Mouse (Mus musculus) heart, postnatal 0 days (tissue): ENCODE results near the gene Gm11037. TPM values are rescaled to one million over a fixed set of nuclear protein-coding genes. Genes with fewer than 3 reads are reported as not detected.
"Not testable (repeated sequence)": the region's sequence is repeated elsewhere in the genome, so short reads cannot be mapped to it uniquely, and the experiment has no call there.

ENCODE experiments used
- ATAC-seq: fragments of 200-750 bp; cut with Nextera tagmentation; 2 replicates; pipeline ENCODE4 v1.8.0; 2017; ENCODE audit warnings: low read depth, moderate number of reproducible peaks, moderate library complexity; ENCODE audit not compliant: insufficient read depth
- DNase-seq: peaks from one replicate; pipeline ENCODE4 v3.0.0-alpha.2; 2016; ENCODE audit warnings: low spot score
- H3K27ac ChIP-seq: fragments of 300-500 bp; sonication (generic); 2 replicates; pipeline ENCODE4 v1.5.1; 2014; ENCODE audit warnings: low read depth, mild to moderate bottlenecking
- H3K27me3 ChIP-seq: fragments of 300-500 bp; sonication (generic); 2 replicates; pipeline ENCODE4 v1.6.1; 2014; ENCODE audit warnings: low read length, mixed read lengths; ENCODE audit not compliant: control insufficient read depth, insufficient read depth
- H3K36me3 ChIP-seq: fragments of 300-500 bp; sonication (generic); replicated peaks from 2 replicates; pipeline ENCODE4 v1.6.1; 2014; ENCODE audit warnings: low read length, mixed read lengths; ENCODE audit not compliant: control insufficient read depth, insufficient read depth
- H3K4me1 ChIP-seq: fragments of 300-500 bp; sonication (generic); 2 replicates; pipeline ENCODE4 v1.6.1; 2014; ENCODE audit warnings: antibody characterized with exemption; ENCODE audit not compliant: control insufficient read depth, insufficient read depth
- H3K4me2 ChIP-seq: fragments of 300-500 bp; sonication (generic); 2 replicates; pipeline ENCODE4 v1.6.1; 2014; ENCODE audit warnings: low read depth, mild to moderate bottlenecking, low read length, moderate library complexity
- H3K4me3 ChIP-seq: fragments of 300-500 bp; sonication (generic); 2 replicates; pipeline ENCODE4 v1.5.1; 2014; ENCODE audit warnings: low read depth, low read length
- H3K9ac ChIP-seq: fragments of 300-500 bp; sonication (generic); replicated peaks from 2 replicates; pipeline ENCODE4 v1.6.1; 2014; ENCODE audit warnings: low read depth, low read length, mixed read lengths
- H3K9me3 ChIP-seq: fragments of 300-500 bp; sonication (generic); replicated peaks from 2 replicates; pipeline ENCODE4 v1.6.1; 2016; ENCODE audit warnings: low read length; ENCODE audit not compliant: control insufficient read depth
- CTCF ChIP-seq: IDR thresholded peaks from 2 replicates; pipeline ENCODE4 v1.5.1; 2016; ENCODE audit warnings: antibody characterized with exemption, control low read depth, low read depth
- EP300 ChIP-seq: IDR thresholded peaks from 2 replicates; pipeline ENCODE4 v1.6.1; 2016; ENCODE audit warnings: antibody characterized with exemption, low read depth
- WGBS: fragments of 180-500 bp; shearing (Covaris S2); extraction: QIAGEN DNeasy Blood & Tissue Kit; methylation state at CpG from one replicate; pipeline ENCODE4 v1.1.7; 2014; 5-methylcytosine and 5-hydroxymethylcytosine counted together
- polyA plus RNA-seq: library from polyadenylated mRNA; unstranded; fragments of >200 nt; fragmentation: Nextera tagmentation; extraction: Ambion mirVana; gene quantifications from 2 replicates; pipeline ENCODE4 v1.2.1, GENCODE M21; 2015
- total RNA-seq: library from RNA; depleted of rRNA; stranded (reverse); fragments of >200 nt; gene quantifications from 2 replicates; pipeline ENCODE4 v1.2.3, GENCODE M21; 2014; ENCODE audit warnings: low replicate concordance

The Gm11037 gene
- total and polyA plus RNA-seq, 2 experiments from 2014 or later: not detected

- no peak overlapping the region for H3K9ac ChIP-seq
- DNase-seq (no peak), ATAC-seq (no peak)
- no peaks in the 10 kb centered on the region for H3K36me3 ChIP-seq
- H3K27ac ChIP-seq: no peak overlapping the region
- no peak overlapping the region for H3K4me3 ChIP-seq
- H3K9me3 ChIP-seq: no peaks in the 10 kb centered on the region
- H3K4me1 ChIP-seq: peaks cover 18% of the 10 kb centered on the region
- no peak for TF ChIP-seq CTCF
- TF ChIP-seq EP300: no peak
- H3K27me3 ChIP-seq: no peaks in the 10 kb centered on the region
- 69% methylated on average over 3 of the region's 3 CpGs for WGBS
- H3K4me2 ChIP-seq: no peak overlapping the region
Measured at GRCm38 (mm10) chr2:131101530-131101929, 31.8 kb upstream of the Gm11037 start.

GRCm38 (mm10) chr2:131104021-131104420 is 29.3 kb upstream of the Gm11037 start:
- peak; percentile 39 for DNase-seq
- peak; percentile 75 for ATAC-seq
- H3K9ac ChIP-seq: no peak overlapping the region
- H3K4me1 ChIP-seq: peaks cover 14% of the 10 kb centered on the region
- no peak overlapping the region for H3K4me2 ChIP-seq
- TF ChIP-seq CTCF (no peak), EP300 (no peak)
- no peaks in the 10 kb centered on the region for H3K9me3 ChIP-seq
- no peaks in the 10 kb centered on the region for H3K27me3 ChIP-seq
- H3K36me3 ChIP-seq: no peaks in the 10 kb centered on the region
- WGBS: 44% methylated on average over 4 of the region's 4 CpGs
- H3K27ac ChIP-seq: peak overlapping the region; percentile 38; the same call in 1 of the 2 replicates
- H3K4me3 ChIP-seq: no peak overlapping the region

GRCm38 (mm10) chr2:131105061-131105460 is 28.2 kb upstream of the Gm11037 start:
- not testable (repeated sequence) for H3K9me3 ChIP-seq, H3K27ac ChIP-seq, H3K36me3 ChIP-seq, DNase-seq, ATAC-seq, H3K27me3 ChIP-seq, H3K9ac ChIP-seq, H3K4me3 ChIP-seq, H3K4me2 ChIP-seq
- WGBS: 85% methylated on average over 4 of the region's 4 CpGs
- H3K4me1 ChIP-seq: peaks cover 14% of the 10 kb centered on the region

GRCm38 (mm10) chr2:131105989-131106388 is 27.3 kb upstream of the Gm11037 start:
- WGBS: 85% methylated on average over 5 of the region's 5 CpGs
- ATAC-seq: no peak
- Histone ChIP-seq H3K27ac (no peak overlapping the region), H3K9ac (no peak overlapping the region), H3K36me3 (no peaks in the 10 kb centered on the region), H3K4me2 (no peak overlapping the region), H3K27me3 (no peaks in the 10 kb centered on the region), H3K4me3 (no peak overlapping the region), H3K9me3 (no peaks in the 10 kb centered on the region), H3K4me1 (peaks cover 14% of the 10 kb centered on the region)
- no peak for TF ChIP-seq CTCF
- no peak for TF ChIP-seq EP300
- DNase-seq: no peak

- H3K36me3 ChIP-seq: no peaks in the 10 kb centered on the region
- H3K27me3 ChIP-seq: no peaks in the 10 kb centered on the region
- WGBS: 78% methylated on average over 2 of the region's 2 CpGs
- H3K4me3 ChIP-seq: no peak overlapping the region
- no peak overlapping the region for H3K27ac ChIP-seq
- no peaks in the 10 kb centered on the region for H3K4me1 ChIP-seq
- DNase-seq (no peak), ATAC-seq (no peak)
- no peaks in the 10 kb centered on the region for H3K9me3 ChIP-seq
- H3K4me2 ChIP-seq: no peak overlapping the region
- TF ChIP-seq CTCF (no peak), EP300 (no peak)
- no peak overlapping the region for H3K9ac ChIP-seq
Measured at GRCm38 (mm10) chr2:131118968-131119574, 14.2 kb upstream of the Gm11037 start.

GRCm38 (mm10) chr2:131124166-131124565 is 9.1 kb upstream of the Gm11037 start:
- no peak for TF ChIP-seq CTCF
- TF ChIP-seq EP300: peak; percentile 56; the same call in 1 of the 2 replicates
- Histone ChIP-seq H3K9me3 (no peaks in the 10 kb centered on the region), H3K27ac (peak overlapping the region; percentile 71), H3K27me3 (0 out of 2 replicates have a peak, but pooled peaks cover 5% of the 10 kb centered on the region), H3K36me3 (no peaks in the 10 kb centered on the region), H3K4me3 (no peak overlapping the region), H3K9ac (no peak overlapping the region), H3K4me1 (peaks cover 5% of the 10 kb centered on the region; the same call in 1 of the 2 replicates), H3K4me2 (no peak overlapping the region)
- ATAC-seq: peak; percentile 42
- 52% methylated on average over 3 of the region's 3 CpGs for WGBS
- no peak for DNase-seq
